Mouse (Mus musculus): ENCODE results near the gene Slc25a21. TPM values are rescaled to one million over a fixed set of nuclear protein-coding genes. Genes with fewer than 3 reads are reported as not detected.

Slc25a21 gene
- polyA plus RNA-seq, 1 experiment from 2014 or later = 0.23 TPM

GRCm38 (mm10) chr12:57093107-57093506 lies 104.2 kb downstream of the Slc25a21 start:
- ATAC-seq = no peak
- WGBS = 46% methylated on average over 5 of the region's 5 CpGs
- H3K4me1 ChIP-seq (replicated peaks) = no peaks in the 10 kb centered on the region

GRCm38 (mm10) chr12:57084519-57084918 lies 112.8 kb downstream of the Slc25a21 start:
- H3K4me3 ChIP-seq (replicated peaks) = no peak overlapping the region
- no peaks in the 10 kb centered on the region for H3K4me1 ChIP-seq (replicated peaks)
- no peak overlapping the region for H3K9ac ChIP-seq
- 50% methylated on average over 3 of the region's 3 CpGs for WGBS
- H3K4me2 ChIP-seq (replicated peaks) = no peak overlapping the region
- H3K36me3 ChIP-seq = no peaks in the 10 kb centered on the region
- no peak for ATAC-seq
- H3K27me3 ChIP-seq (replicated peaks) = no peaks in the 10 kb centered on the region
- H3K27ac ChIP-seq = no peak overlapping the region
- H3K9me3 ChIP-seq = no peaks in the 10 kb centered on the region

More at GRCm38 (mm10) chr12:57093107-57093506, 104.2 kb downstream of the Slc25a21 start:
- Histone ChIP-seq H3K4me3 (replicated peaks) (no peak overlapping the region), H3K27ac (no peak overlapping the region), H3K36me3 (no peaks in the 10 kb centered on the region), H3K9ac (no peak overlapping the region), H3K9me3 (no peaks in the 10 kb centered on the region), H3K4me2 (replicated peaks) (no peak overlapping the region), H3K27me3 (replicated peaks) (no peaks in the 10 kb centered on the region)

- WGBS = 76% methylated on average over 5 of the region's 5 CpGs
- Histone ChIP-seq H3K4me3 (replicated peaks) (no peak overlapping the region), H3K27ac (no peak overlapping the region), H3K4me1 (replicated peaks) (no peaks in the 10 kb centered on the region), H3K9me3 (no peaks in the 10 kb centered on the region), H3K36me3 (no peaks in the 10 kb centered on the region), H3K9ac (no peak overlapping the region), H3K4me2 (replicated peaks) (no peak overlapping the region), H3K27me3 (replicated peaks) (no peaks in the 10 kb centered on the region)
- no peak for ATAC-seq
These were observed 113.7 kb downstream of the Slc25a21 start for GRCm38 (mm10) chr12:57083533-57083932.

GRCm38 (mm10) chr12:57076606-57077005 lies 120.7 kb downstream of the Slc25a21 start:
- H3K4me2 ChIP-seq (replicated peaks) = no peak overlapping the region
- WGBS = 59% methylated on average over 4 of the region's 4 CpGs
- ATAC-seq = no peak

GRCm38 (mm10) chr12:57072616-57073015 lies 124.7 kb downstream of the Slc25a21 start:
- no peak overlapping the region for H3K9ac ChIP-seq
- no peaks in the 10 kb centered on the region for H3K9me3 ChIP-seq
- no peak for ATAC-seq
- 78% methylated on average over 2 of the region's 2 CpGs for WGBS
- H3K27me3 ChIP-seq (replicated peaks) = no peaks in the 10 kb centered on the region
- no peak overlapping the region for H3K4me2 ChIP-seq (replicated peaks)
- no peak overlapping the region for H3K4me3 ChIP-seq (replicated peaks)
- H3K27ac ChIP-seq = no peak overlapping the region
- H3K4me1 ChIP-seq (replicated peaks) = no peaks in the 10 kb centered on the region
- no peaks in the 10 kb centered on the region for H3K36me3 ChIP-seq

More at GRCm38 (mm10) chr12:57076606-57077005, 120.7 kb downstream of the Slc25a21 start:
- H3K27ac ChIP-seq = no peak overlapping the region
- no peaks in the 10 kb centered on the region for H3K36me3 ChIP-seq
- H3K9me3 ChIP-seq = no peaks in the 10 kb centered on the region
- no peaks in the 10 kb centered on the region for H3K27me3 ChIP-seq (replicated peaks)
- H3K4me3 ChIP-seq (replicated peaks) = no peak overlapping the region
- no peak overlapping the region for H3K9ac ChIP-seq
- no peaks in the 10 kb centered on the region for H3K4me1 ChIP-seq (replicated peaks)

- Histone ChIP-seq H3K4me3 (replicated peaks) (no peak overlapping the region), H3K36me3 (no peaks in the 10 kb centered on the region), H3K9ac (no peak overlapping the region), H3K27ac (no peak overlapping the region), H3K27me3 (replicated peaks) (no peaks in the 10 kb centered on the region), H3K9me3 (no peaks in the 10 kb centered on the region), H3K4me2 (replicated peaks) (no peak overlapping the region), H3K4me1 (replicated peaks) (no peaks in the 10 kb centered on the region)
- 45% methylated on average over 5 of the region's 5 CpGs for WGBS
- no peak for ATAC-seq
These were observed 128.7 kb downstream of the Slc25a21 start for GRCm38 (mm10) chr12:57068607-57069006.

- Histone ChIP-seq H3K36me3 (no peaks in the 10 kb centered on the region), H3K4me3 (replicated peaks) (no peak overlapping the region), H3K27ac (no peak overlapping the region), H3K27me3 (replicated peaks) (no peaks in the 10 kb centered on the region), H3K4me1 (replicated peaks) (no peaks in the 10 kb centered on the region), H3K4me2 (replicated peaks) (no peak overlapping the region), H3K9me3 (no peaks in the 10 kb centered on the region), H3K9ac (no peak overlapping the region)
- 49% methylated on average over 4 of the region's 4 CpGs for WGBS
- no peak for ATAC-seq
These were observed 177.5 kb downstream of the Slc25a21 start for GRCm38 (mm10) chr12:57019737-57020136.

- no peaks in the 10 kb centered on the region for H3K27me3 ChIP-seq (replicated peaks)
- H3K4me1 ChIP-seq (replicated peaks) = no peaks in the 10 kb centered on the region
- no peak overlapping the region for H3K4me2 ChIP-seq (replicated peaks)
- no peaks in the 10 kb centered on the region for H3K36me3 ChIP-seq
- H3K27ac ChIP-seq = no peak overlapping the region
- no peaks in the 10 kb centered on the region for H3K9me3 ChIP-seq
- H3K4me3 ChIP-seq (replicated peaks) = no peak overlapping the region
- H3K9ac ChIP-seq = no peak overlapping the region
- 86% methylated on average over 3 of the region's 3 CpGs for WGBS
- ATAC-seq = no peak
These were observed 180.4 kb downstream of the Slc25a21 start for GRCm38 (mm10) chr12:57016845-57017244.

- no peak overlapping the region for H3K27ac ChIP-seq
- no peaks in the 10 kb centered on the region for H3K27me3 ChIP-seq (replicated peaks)
- no peaks in the 10 kb centered on the region for H3K4me1 ChIP-seq (replicated peaks)
- no peak overlapping the region for H3K4me2 ChIP-seq (replicated peaks)
- 51% methylated on average over 3 of the region's 3 CpGs for WGBS
- H3K4me3 ChIP-seq (replicated peaks) = no peak overlapping the region
- H3K9me3 ChIP-seq = no peaks in the 10 kb centered on the region
- H3K9ac ChIP-seq = no peak overlapping the region
- no peaks in the 10 kb centered on the region for H3K36me3 ChIP-seq
- no peak for ATAC-seq
These were observed 180.9 kb downstream of the Slc25a21 start for GRCm38 (mm10) chr12:57016324-57016723.

- Histone ChIP-seq H3K36me3 (no peaks in the 10 kb centered on the region), H3K27ac (no peak overlapping the region), H3K4me1 (replicated peaks) (no peaks in the 10 kb centered on the region), H3K9ac (no peak overlapping the region), H3K27me3 (replicated peaks) (no peaks in the 10 kb centered on the region), H3K4me3 (replicated peaks) (no peak overlapping the region), H3K4me2 (replicated peaks) (no peak overlapping the region), H3K9me3 (no peaks in the 10 kb centered on the region)
- 32% methylated on average over 11 of the region's 11 CpGs for WGBS
- ATAC-seq = no peak
These were observed 188.3 kb downstream of the Slc25a21 start for GRCm38 (mm10) chr12:57009010-57009409.

- Histone ChIP-seq H3K27ac (no peak overlapping the region), H3K36me3 (no peaks in the 10 kb centered on the region), H3K9ac (no peak overlapping the region), H3K27me3 (replicated peaks) (no peaks in the 10 kb centered on the region), H3K9me3 (no peaks in the 10 kb centered on the region), H3K4me1 (replicated peaks) (no peaks in the 10 kb centered on the region), H3K4me2 (replicated peaks) (no peak overlapping the region), H3K4me3 (replicated peaks) (no peak overlapping the region)
- ATAC-seq = no peak
- 6% methylated on average over 5 of the region's 5 CpGs for WGBS
These were observed 211.2 kb downstream of the Slc25a21 start for GRCm38 (mm10) chr12:56986049-56986448.

- no peak overlapping the region for H3K27ac ChIP-seq
- H3K9me3 ChIP-seq = no peaks in the 10 kb centered on the region
- H3K4me3 ChIP-seq (replicated peaks) = no peak overlapping the region
- 76% methylated on average over 18 of the region's 18 CpGs for WGBS
- H3K27me3 ChIP-seq (replicated peaks) = no peaks in the 10 kb centered on the region
- H3K4me1 ChIP-seq (replicated peaks) = no peaks in the 10 kb centered on the region
- ATAC-seq = no peak
- no peaks in the 10 kb centered on the region for H3K36me3 ChIP-seq
- H3K9ac ChIP-seq = no peak overlapping the region
- H3K4me2 ChIP-seq (replicated peaks) = no peak overlapping the region
These were observed 215.1 kb downstream of the Slc25a21 start for GRCm38 (mm10) chr12:56982066-56982626.

GRCm38 (mm10) chr12:56975256-56975655 lies 222.0 kb downstream of the Slc25a21 start:
- 92% methylated on average over 6 of the region's 6 CpGs for WGBS
- Histone ChIP-seq H3K36me3 (no peaks in the 10 kb centered on the region), H3K9me3 (no peaks in the 10 kb centered on the region), H3K4me1 (replicated peaks) (no peaks in the 10 kb centered on the region), H3K9ac (no peak overlapping the region), H3K4me3 (replicated peaks) (no peak overlapping the region), H3K27ac (no peak overlapping the region), H3K27me3 (replicated peaks) (no peaks in the 10 kb centered on the region), H3K4me2 (replicated peaks) (no peak overlapping the region)
- ATAC-seq = no peak
